Mouse (Mus musculus): ENCODE measurements around the gene Ptchd4.

GRCm38 (mm10) chr17:42418449-42418848 is 102.7 kb downstream of the Ptchd4 start:
- TF ChIP-seq CTCF (IDR thresholded peaks at IDR 0.05; ENCODE audit: extremely low read depth, insufficient read depth, low read length) = no peak
- no peak for TF ChIP-seq POLR2A (IDR thresholded peaks at IDR 0.05; ENCODE audit: extremely low read depth, insufficient read depth, low read length)
